Mouse (Mus musculus) liver, embryonic 11.5 days (tissue): ENCODE measurements at regions not wholly inside any gene's neighbourhood (a gene's known extent, or its start where the extent isn't known, plus 50 kb on each side); places are given as distances from the start of the nearest gene placed in this dataset.

Experiments used
- ATAC-seq: fragments of 200-750 bp; cut with Nextera tagmentation; replicated peaks from 2 replicates; pipeline ENCODE4 v1.8.0; 2017; ENCODE audit warnings: moderate number of reproducible peaks, mild to moderate bottlenecking, moderate TSS enrichment, moderate library complexity; ENCODE audit not compliant: low FRiP score
- DNase-seq: peaks from one replicate; pipeline ENCODE4 v3.0.0-alpha.2; 2017; ENCODE audit warnings: low spot score
- H3K27ac ChIP-seq: fragments of 300-500 bp; sonication (generic); 2 replicates; pipeline ENCODE4 v1.5.1; 2014; ENCODE audit warnings: mild to moderate bottlenecking, low read depth, low read length, control low read depth
- H3K27me3 ChIP-seq: fragments of 300-500 bp; sonication (generic); replicated peaks from 2 replicates; pipeline ENCODE4 v1.6.1; 2014; ENCODE audit warnings: low read length, mixed read lengths; ENCODE audit not compliant: control insufficient read depth, insufficient read depth
- H3K36me3 ChIP-seq: fragments of 300-500 bp; sonication (generic); 2 replicates; pipeline ENCODE4 v1.6.1; 2014; ENCODE audit warnings: mild to moderate bottlenecking, low read length, moderate library complexity, mixed read lengths; ENCODE audit not compliant: control insufficient read depth, insufficient read depth
- H3K4me1 ChIP-seq: fragments of 300-500 bp; sonication (generic); replicated peaks from 2 replicates; pipeline ENCODE4 v1.6.1; 2014; ENCODE audit warnings: low read length, mixed read lengths; ENCODE audit not compliant: control insufficient read depth, insufficient read depth
- H3K4me2 ChIP-seq: fragments of 300-500 bp; sonication (generic); 2 replicates; pipeline ENCODE4 v1.6.1; 2014; ENCODE audit warnings: mild to moderate bottlenecking, control low read depth, moderate library complexity
- H3K4me3 ChIP-seq: fragments of 300-500 bp; sonication (generic); 2 replicates; pipeline ENCODE4 v1.5.1; 2014; ENCODE audit warnings: low read depth, low read length, control low read depth
- H3K9ac ChIP-seq: fragments of 300-500 bp; sonication (generic); 2 replicates; pipeline ENCODE4 v1.6.1; 2014; ENCODE audit warnings: low read depth, low read length, control low read depth
- H3K9me3 ChIP-seq: fragments of 300-500 bp; sonication (generic); 2 replicates; pipeline ENCODE4 v1.6.1; 2016; ENCODE audit warnings: low read length, inconsistent platforms, mixed read lengths; ENCODE audit not compliant: control insufficient read depth
- WGBS: fragments of 180-500 bp; shearing (Covaris S2); extraction: QIAGEN DNeasy Blood & Tissue Kit; methylation state at CpG from one replicate; pipeline ENCODE4 v1.1.7; 2014; 5-methylcytosine and 5-hydroxymethylcytosine counted together

DNA sequence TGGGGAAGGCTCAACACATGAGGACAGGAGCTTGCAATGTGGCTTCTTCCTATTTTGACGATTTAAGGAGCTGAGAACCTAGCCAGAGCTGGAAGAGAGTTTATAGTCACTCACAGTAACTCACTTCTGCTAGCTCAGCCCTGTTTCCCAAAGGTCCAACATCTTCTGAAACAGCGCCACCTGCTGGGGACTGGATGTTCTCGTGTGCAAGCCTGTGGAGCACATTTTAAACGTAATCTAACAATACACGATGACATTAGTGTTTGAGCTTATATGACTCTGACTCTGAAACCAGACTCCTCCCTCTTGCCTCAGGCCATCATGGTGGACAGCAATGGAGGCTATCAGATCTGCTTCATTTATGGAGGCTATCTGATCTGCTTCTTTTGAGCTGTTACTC lies 207.7 kb downstream of the Cxcl12 start:
- no peaks in the 10 kb centered on the region for H3K27me3 ChIP-seq
- peaks cover 4% of the 10 kb centered on the region; the same call in 1 of the 2 replicates for H3K9me3 ChIP-seq
- no peak overlapping the region for H3K4me2 ChIP-seq
- no peak overlapping the region for H3K4me3 ChIP-seq
- ATAC-seq (no peak), DNase-seq (no peak)
- WGBS: 87% methylated on average over 5 of the region's 5 CpGs
- no peaks in the 10 kb centered on the region for H3K36me3 ChIP-seq
- no peak overlapping the region for H3K27ac ChIP-seq
- no peak overlapping the region for H3K9ac ChIP-seq
- no peaks in the 10 kb centered on the region for H3K4me1 ChIP-seq

DNA sequence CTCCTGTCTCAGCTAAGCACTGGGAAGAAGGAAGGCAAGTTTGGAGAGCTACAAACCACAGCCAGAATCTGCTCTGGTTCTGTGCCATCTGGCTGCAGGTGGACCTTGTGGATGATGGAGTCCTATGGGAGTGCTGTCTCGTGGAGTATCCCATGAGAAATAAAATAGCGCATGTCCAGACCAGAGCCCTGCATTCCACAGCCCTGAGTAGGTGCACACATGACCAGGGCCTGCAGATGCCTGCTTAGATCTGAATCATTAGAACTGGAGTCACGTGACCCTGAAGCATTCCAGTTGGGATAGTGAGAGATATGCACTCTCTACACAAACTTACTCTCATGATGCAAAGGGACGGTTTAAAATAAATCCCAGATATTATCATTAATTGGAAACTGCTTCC lies 211.6 kb downstream of the Cxcl12 start:
- no peaks in the 10 kb centered on the region for H3K4me1 ChIP-seq
- H3K27ac ChIP-seq: no peak overlapping the region
- H3K9ac ChIP-seq: no peak overlapping the region
- no peaks in the 10 kb centered on the region for H3K36me3 ChIP-seq
- ATAC-seq: no peak
- no peak overlapping the region for H3K4me2 ChIP-seq
- H3K27me3 ChIP-seq: no peaks in the 10 kb centered on the region
- WGBS: 77% methylated on average over 4 of the region's 4 CpGs
- DNase-seq: no peak
- no peak overlapping the region for H3K4me3 ChIP-seq
- H3K9me3 ChIP-seq: peaks cover 4% of the 10 kb centered on the region; the same call in 1 of the 2 replicates

DNA sequence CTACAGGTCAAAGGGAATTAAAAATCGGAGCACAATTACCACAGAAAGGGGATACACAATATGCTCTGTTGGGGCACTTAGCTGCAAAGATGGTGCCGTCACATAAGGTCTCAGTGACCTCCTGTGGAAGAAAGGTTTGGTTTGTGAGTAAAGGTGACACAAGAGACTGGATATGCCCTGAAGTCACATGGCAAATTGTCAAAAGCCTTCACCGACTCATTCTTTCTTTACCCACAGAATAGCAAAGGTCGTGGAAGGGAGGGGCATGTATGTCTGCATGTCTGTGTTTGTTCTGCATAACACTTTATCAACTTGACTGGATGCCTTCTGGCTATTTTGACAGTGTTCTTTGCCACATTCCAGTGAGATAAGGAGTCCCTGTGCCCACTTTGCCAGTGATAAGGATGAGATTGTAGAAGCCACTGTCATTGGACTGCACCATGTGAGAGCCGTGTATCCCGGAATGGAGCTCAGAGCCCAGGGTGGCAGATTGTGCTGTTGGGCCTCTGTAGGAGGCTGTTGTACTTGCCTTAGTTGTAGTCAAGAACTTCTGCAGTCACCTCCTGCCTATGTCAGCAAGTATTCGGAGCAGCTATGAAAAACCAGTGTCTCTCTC lies 222.0 kb downstream of the Cxcl12 start:
- Histone ChIP-seq H3K27me3 (no peaks in the 10 kb centered on the region), H3K4me3 (no peak overlapping the region), H3K27ac (no peak overlapping the region), H3K9ac (no peak overlapping the region), H3K4me2 (no peak overlapping the region), H3K9me3 (no peaks in the 10 kb centered on the region), H3K4me1 (no peaks in the 10 kb centered on the region), H3K36me3 (no peaks in the 10 kb centered on the region)
- ATAC-seq: no peak
- WGBS: 66% methylated on average over 7 of the region's 7 CpGs
- no peak for DNase-seq

DNA sequence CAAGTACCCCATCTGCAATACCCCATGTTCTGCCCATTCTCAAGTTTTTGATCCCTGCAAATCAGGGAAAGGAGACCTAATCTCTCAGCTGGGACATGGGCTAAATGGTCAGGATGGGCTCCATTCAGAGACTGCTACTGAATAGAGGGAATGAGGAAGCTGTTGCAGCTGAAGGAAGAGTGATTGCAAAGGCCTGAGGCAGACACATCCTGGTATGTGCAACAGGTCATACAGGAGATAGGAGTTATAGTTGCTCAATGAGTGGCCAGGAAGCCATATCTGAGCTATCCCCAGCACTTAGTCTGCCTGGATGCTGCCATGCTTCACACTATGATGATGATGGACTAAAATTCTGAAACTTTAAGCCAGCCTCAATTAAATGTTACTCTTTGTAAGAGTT lies 225.1 kb downstream of the Cxcl12 start:
- DNase-seq (no peak), ATAC-seq (no peak)
- H3K4me3 ChIP-seq: no peak overlapping the region
- H3K4me1 ChIP-seq: no peaks in the 10 kb centered on the region
- no peak overlapping the region for H3K4me2 ChIP-seq
- no peak overlapping the region for H3K9ac ChIP-seq
- no peak overlapping the region for H3K27ac ChIP-seq
- H3K27me3 ChIP-seq: no peaks in the 10 kb centered on the region
- H3K9me3 ChIP-seq: no peaks in the 10 kb centered on the region
- no peaks in the 10 kb centered on the region for H3K36me3 ChIP-seq

DNA sequence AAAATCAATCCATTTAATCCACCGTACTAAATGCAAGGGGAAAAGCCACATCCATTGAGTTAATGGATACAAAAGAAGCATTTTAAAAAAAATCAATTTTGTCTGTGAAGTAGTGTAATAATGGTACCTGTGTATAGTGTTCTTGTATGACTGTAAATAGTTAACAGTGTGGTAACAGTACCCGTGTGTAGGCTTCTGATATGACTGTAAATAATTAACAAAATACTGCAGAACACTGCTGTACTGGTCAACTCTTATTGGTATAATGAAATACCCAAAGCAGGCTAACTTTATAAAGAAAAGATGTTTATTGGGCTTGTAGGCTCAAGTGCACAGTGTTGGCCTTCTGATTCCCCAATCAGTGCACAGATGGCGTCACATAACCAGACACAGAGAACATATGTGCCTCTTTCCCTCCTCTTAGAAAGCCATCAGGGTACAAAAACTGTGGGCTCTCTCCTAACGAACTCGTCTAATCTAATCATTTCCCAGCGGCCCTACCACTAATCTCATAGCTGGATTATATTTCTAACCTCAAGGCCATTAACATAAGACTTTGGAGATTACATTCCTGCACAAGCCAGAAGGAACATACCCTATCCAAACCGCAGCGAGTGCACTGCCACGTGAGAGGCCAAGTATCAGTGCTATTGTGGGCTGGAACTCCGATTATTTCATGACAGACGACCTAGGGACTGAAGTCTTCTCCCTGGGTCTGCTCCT lies 237.4 kb downstream of the Cxcl12 start:
- Histone ChIP-seq H3K27ac (no peak overlapping the region), H3K4me3 (no peak overlapping the region), H3K4me1 (no peaks in the 10 kb centered on the region), H3K4me2 (no peak overlapping the region), H3K36me3 (no peaks in the 10 kb centered on the region), H3K27me3 (no peaks in the 10 kb centered on the region), H3K9ac (no peak overlapping the region), H3K9me3 (no peaks in the 10 kb centered on the region; the same call in 1 of the 2 replicates)
- ATAC-seq: no peak
- DNase-seq: peak; percentile 24
- WGBS: 70% methylated on average over 11 of the region's 11 CpGs

DNA sequence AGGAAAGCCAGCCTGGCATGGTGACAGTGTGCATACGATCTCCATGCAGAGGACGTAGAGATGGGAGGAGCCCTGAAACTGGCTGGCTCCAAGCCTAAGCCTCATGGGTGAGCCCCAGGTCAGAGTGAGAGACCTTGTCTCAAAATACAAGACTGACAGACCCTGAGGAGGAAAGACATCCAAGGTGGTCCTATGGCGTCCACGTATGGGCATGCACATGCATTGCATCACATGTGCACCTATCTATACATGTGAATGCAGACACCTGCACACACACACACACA lies 237.9 kb downstream of the Cxcl12 start:
- no peak overlapping the region for H3K27ac ChIP-seq
- ATAC-seq: no peak
- H3K27me3 ChIP-seq: no peaks in the 10 kb centered on the region
- DNase-seq: no peak
- H3K4me1 ChIP-seq: no peaks in the 10 kb centered on the region
- WGBS: 79% methylated on average over 4 of the region's 4 CpGs
- H3K4me3 ChIP-seq: no peak overlapping the region
- no peak overlapping the region for H3K4me2 ChIP-seq
- no peaks in the 10 kb centered on the region for H3K36me3 ChIP-seq
- H3K9me3 ChIP-seq: no peaks in the 10 kb centered on the region
- no peak overlapping the region for H3K9ac ChIP-seq

DNA sequence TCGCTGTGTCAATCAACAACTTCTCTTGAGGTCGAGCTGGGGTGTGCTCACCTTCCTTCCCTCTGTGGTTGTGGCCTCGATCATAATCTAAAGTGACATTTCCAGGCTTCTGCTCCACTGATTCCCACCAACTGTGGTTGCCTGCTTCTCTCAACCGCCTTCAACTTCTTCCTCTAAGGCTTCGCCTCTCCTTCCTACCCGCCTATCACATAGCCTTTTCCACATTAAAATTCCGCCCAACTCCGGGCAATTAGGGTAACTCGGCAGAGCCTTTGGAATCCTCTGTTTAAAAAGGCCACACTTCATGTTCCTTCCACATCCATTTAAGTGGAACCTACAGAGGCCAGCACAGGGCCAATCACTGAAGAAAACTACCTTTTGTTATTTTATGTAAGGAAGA lies 238.4 kb downstream of the Cxcl12 start:
- Histone ChIP-seq H3K4me2 (no peak overlapping the region), H3K4me3 (no peak overlapping the region), H3K27ac (no peak overlapping the region), H3K27me3 (no peaks in the 10 kb centered on the region), H3K9me3 (no peaks in the 10 kb centered on the region), H3K4me1 (no peaks in the 10 kb centered on the region), H3K9ac (no peak overlapping the region), H3K36me3 (no peaks in the 10 kb centered on the region)
- ATAC-seq (no peak), DNase-seq (peak; percentile 21)
- WGBS: 69% methylated on average over 9 of the region's 9 CpGs

DNA sequence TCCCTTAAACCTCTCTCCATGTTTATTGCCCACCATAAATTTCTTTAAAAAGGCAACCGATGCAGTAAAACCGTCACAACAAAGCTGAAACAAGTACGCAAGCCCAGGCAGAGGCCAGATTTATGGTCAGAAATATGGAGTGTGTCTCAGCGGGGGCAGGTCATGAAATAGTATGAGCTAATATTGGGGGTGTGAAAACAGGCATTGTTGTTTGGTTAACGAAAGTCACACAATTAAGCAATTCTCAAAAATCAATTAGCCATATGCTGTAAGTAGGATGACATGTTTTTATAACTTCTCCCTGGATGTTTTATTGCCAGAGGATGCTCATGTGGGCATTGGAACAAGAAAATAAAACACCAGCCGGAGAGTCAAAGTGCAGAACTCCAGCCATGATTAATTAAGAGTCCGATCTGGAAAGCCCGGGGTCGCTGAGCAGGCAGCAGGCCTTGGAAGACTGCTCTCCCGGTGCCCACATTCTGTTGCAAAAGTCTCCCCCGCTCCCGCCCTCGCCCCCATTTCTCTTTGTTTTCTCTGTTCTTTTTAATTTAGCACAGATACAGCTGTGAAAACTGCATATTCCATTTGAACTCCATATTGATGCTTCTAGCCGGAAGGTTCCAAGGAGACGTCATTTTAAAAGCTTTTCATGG lies 239.0 kb downstream of the Cxcl12 start:
- Histone ChIP-seq H3K4me3 (no peak overlapping the region), H3K27me3 (no peaks in the 10 kb centered on the region), H3K27ac (no peak overlapping the region), H3K9me3 (no peaks in the 10 kb centered on the region), H3K4me2 (no peak overlapping the region), H3K36me3 (no peaks in the 10 kb centered on the region), H3K4me1 (no peaks in the 10 kb centered on the region), H3K9ac (no peak overlapping the region)
- WGBS: 74% methylated on average over 15 of the region's 15 CpGs
- peak; percentile 25 for DNase-seq
- no peak for ATAC-seq

DNA sequence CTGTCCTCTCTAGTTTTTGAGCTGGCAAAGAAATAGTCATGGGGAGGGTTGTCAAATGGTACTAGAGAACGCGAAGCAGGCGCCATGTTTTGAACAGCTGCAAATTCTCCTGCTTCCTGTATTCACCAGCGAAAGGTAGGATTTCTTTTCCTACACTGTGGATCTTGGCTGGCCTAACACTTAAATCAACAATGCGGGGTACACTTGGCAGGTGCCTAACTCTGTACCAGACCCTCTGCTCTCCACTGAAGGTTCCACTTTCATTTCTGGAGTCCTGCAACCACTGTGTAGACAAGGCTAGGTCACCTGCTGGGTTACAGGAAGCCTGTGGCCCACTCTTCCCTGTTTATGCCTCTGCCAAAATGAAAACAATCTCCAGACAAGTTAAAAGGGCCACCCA lies 239.6 kb downstream of the Cxcl12 start:
- DNase-seq (peak; percentile 1), ATAC-seq (no peak)
- H3K27ac ChIP-seq: no peak overlapping the region
- no peaks in the 10 kb centered on the region for H3K4me1 ChIP-seq
- H3K4me2 ChIP-seq: no peak overlapping the region
- no peaks in the 10 kb centered on the region for H3K9me3 ChIP-seq
- H3K9ac ChIP-seq: no peak overlapping the region
- H3K27me3 ChIP-seq: no peaks in the 10 kb centered on the region
- no peaks in the 10 kb centered on the region for H3K36me3 ChIP-seq
- H3K4me3 ChIP-seq: no peak overlapping the region
- 87% methylated on average over 5 of the region's 5 CpGs for WGBS
